In the genomic region with DNA sequence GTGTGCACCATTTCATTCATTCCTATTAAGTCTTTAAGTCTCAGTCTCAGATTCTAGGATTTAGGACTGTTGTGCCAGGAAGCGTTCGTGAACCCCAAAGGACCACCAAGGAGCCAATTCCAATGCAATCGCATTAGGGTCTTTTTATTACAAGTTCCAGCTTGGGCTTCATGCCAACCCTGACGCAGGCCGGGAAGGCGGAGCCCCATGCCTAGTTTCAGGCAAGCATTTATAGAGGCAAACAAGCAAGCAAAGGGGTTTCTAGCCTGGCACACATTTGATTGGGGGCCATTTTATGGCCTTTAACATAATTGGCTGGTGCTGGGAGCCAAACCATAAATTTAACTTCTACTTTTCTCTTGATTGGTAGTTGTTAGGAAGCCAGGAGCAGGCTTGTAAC, we compare ENCODE assay signal across 28 mouse cellular contexts. TPM values are rescaled to one million over a fixed set of nuclear protein-coding genes. Genes with fewer than 3 reads are reported as not detected.
DNase-seq lines count a peak whose midpoint lies in the region; ATAC-seq and TF ChIP-seq lines count a peak whose summit lies in the region.
"Had no signal": no experiment of that assay in that cellular context is flagged by ENCODE, and none has a peak within 500 bp of the region (broad histone marks: within the 10 kb centered on the region; RNA-seq: fewer than 3 reads in every experiment).

No protein-coding gene starts in this region.

- no peak overlapping the region for H3K4me2 ChIP-seq in hindbrain, embryonic 14.5 days (replicated peaks)
- no peak overlapping the region for H3K4me2 ChIP-seq in hindbrain, postnatal 0 days (ENCODE audit: low read depth, low read length)
- H3K4me2 ChIP-seq in midbrain, embryonic 14.5 days (ENCODE audit: low read length): no peak overlapping the region
- no peak overlapping the region for H3K4me2 ChIP-seq in midbrain, embryonic 13.5 days (replicated peaks)
- H3K4me2 ChIP-seq in limb, embryonic 12.5 days: no peak overlapping the region
- H3K4me2 ChIP-seq: embryonic facial prominence, embryonic 13.5 days; heart, embryonic 13.5 days had no signal

- no peak for TF ChIP-seq CTCF in hindbrain, postnatal 0 days (IDR thresholded peaks at IDR 0.05; ENCODE audit: low read depth)

- no peak overlapping the region for H3K9ac ChIP-seq in hindbrain, embryonic 14.5 days
- no peak overlapping the region for H3K9ac ChIP-seq in hindbrain, postnatal 0 days (replicated peaks; ENCODE audit: low read length)
- H3K9ac ChIP-seq in midbrain, embryonic 14.5 days (replicated peaks; ENCODE audit: low read length): no peak overlapping the region
- no peak overlapping the region for H3K9ac ChIP-seq in midbrain, embryonic 13.5 days (replicated peaks)
- no peak overlapping the region for H3K9ac ChIP-seq in limb, embryonic 12.5 days (replicated peaks)
- H3K9ac ChIP-seq: embryonic facial prominence, embryonic 13.5 days; heart, embryonic 13.5 days had no signal

- no peaks in the 10 kb centered on the region for H3K9me3 ChIP-seq in hindbrain, embryonic 14.5 days (ENCODE audit: control insufficient read depth, low read length)
- no peaks in the 10 kb centered on the region for H3K9me3 ChIP-seq in hindbrain, postnatal 0 days (ENCODE audit: low read length)
- no peaks in the 10 kb centered on the region for H3K9me3 ChIP-seq in midbrain, embryonic 14.5 days (ENCODE audit: control insufficient read depth, low read length)
- H3K9me3 ChIP-seq in midbrain, embryonic 13.5 days: no peaks in the 10 kb centered on the region
- no peaks in the 10 kb centered on the region for H3K9me3 ChIP-seq in limb, embryonic 12.5 days
- H3K9me3 ChIP-seq: embryonic facial prominence, embryonic 13.5 days; forebrain, embryonic 10.5 days; heart, embryonic 13.5 days had no signal

- H3K36me3 ChIP-seq in hindbrain, embryonic 14.5 days (replicated peaks; ENCODE audit: control insufficient read depth, insufficient read depth): no peaks in the 10 kb centered on the region
- no peaks in the 10 kb centered on the region for H3K36me3 ChIP-seq in hindbrain, postnatal 0 days (ENCODE audit: insufficient read depth, low read length)
- no peaks in the 10 kb centered on the region for H3K36me3 ChIP-seq in midbrain, embryonic 14.5 days (ENCODE audit: control insufficient read depth, insufficient read depth, low read length)
- H3K36me3 ChIP-seq in midbrain, embryonic 13.5 days: no peaks in the 10 kb centered on the region
- H3K36me3 ChIP-seq in limb, embryonic 12.5 days: no peaks in the 10 kb centered on the region
- H3K36me3 ChIP-seq: embryonic facial prominence, embryonic 13.5 days; forebrain, embryonic 10.5 days; heart, embryonic 13.5 days had no signal

- H3K27ac ChIP-seq in hindbrain, embryonic 14.5 days: no peak overlapping the region
- no peak overlapping the region for H3K27ac ChIP-seq in hindbrain, postnatal 0 days
- no peak overlapping the region for H3K27ac ChIP-seq in midbrain, embryonic 14.5 days (replicated peaks; ENCODE audit: low read depth, low read length)
- no peak overlapping the region for H3K27ac ChIP-seq in midbrain, embryonic 13.5 days
- H3K27ac ChIP-seq in limb, embryonic 12.5 days: no peak overlapping the region
- H3K27ac ChIP-seq: embryonic facial prominence, embryonic 13.5 days; forebrain, embryonic 10.5 days; heart, embryonic 13.5 days had no signal

- peak; percentile 23 to 32 for DNase-seq in cerebellum, postnatal 10 days
- no peak for DNase-seq in cerebellum, postnatal 25 days
- peak; percentile 52 for DNase-seq in hindbrain, embryonic 14.5 days (ENCODE audit: low spot score)
- no peak for DNase-seq in hindbrain, postnatal 0 days (ENCODE audit: low spot score)
- peak; percentile 58 for DNase-seq in midbrain, embryonic 14.5 days
- no peak for DNase-seq in kidney, adult 11 months
- DNase-seq: adrenal gland, postnatal 14 days; B cell, adult 2 months; cerebellum, adult 18-20 months; cerebellum, adult 9-11 months; gastrocnemius, postnatal 36 days; heart, adult 11 months; heart, postnatal 36 days had no signal

- no peak for ATAC-seq in hindbrain, embryonic 14.5 days (ENCODE audit: low FRiP score)
- ATAC-seq in hindbrain, postnatal 0 days: no peak
- ATAC-seq in midbrain, embryonic 14.5 days (ENCODE audit: low FRiP score, low TSS enrichment): no peak
- ATAC-seq in midbrain, embryonic 13.5 days: no peak
- ATAC-seq in limb, embryonic 12.5 days (ENCODE audit: insufficient number of reproducible peaks, insufficient read depth, low FRiP score, low TSS enrichment, low read depth): peak; percentile 35; the same call in 1 of the 2 replicates
- ATAC-seq: activated CD4-positive, CD25-positive, alpha-beta regulatory T cell, adult 4 months; hindbrain, embryonic 16.5 days; Patski had no signal

- WGBS in hindbrain, embryonic 14.5 days: 69% methylated on average over 6 of the region's 6 CpGs
- 50% methylated on average over 6 of the region's 6 CpGs for WGBS in hindbrain, postnatal 0 days
- 78% methylated on average over 6 of the region's 6 CpGs for WGBS in midbrain, embryonic 14.5 days
- 86% methylated on average over 6 of the region's 6 CpGs for WGBS in midbrain, embryonic 13.5 days
- WGBS in limb, embryonic 12.5 days: 46% methylated on average over 6 of the region's 6 CpGs

- H3K4me1 ChIP-seq in hindbrain, embryonic 14.5 days (replicated peaks; ENCODE audit: control insufficient read depth, insufficient read depth, low read length): no peaks in the 10 kb centered on the region
- no peaks in the 10 kb centered on the region for H3K4me1 ChIP-seq in hindbrain, postnatal 0 days (ENCODE audit: insufficient read depth, low read length)
- no peaks in the 10 kb centered on the region for H3K4me1 ChIP-seq in midbrain, embryonic 14.5 days (ENCODE audit: control insufficient read depth, insufficient read depth, low read length)
- no peaks in the 10 kb centered on the region for H3K4me1 ChIP-seq in midbrain, embryonic 13.5 days (replicated peaks)
- peaks cover 12% of the 10 kb centered on the region; the same call in 1 of the 2 replicates for H3K4me1 ChIP-seq in limb, embryonic 12.5 days (replicated peaks)

- no peaks in the 10 kb centered on the region for H3K27me3 ChIP-seq in hindbrain, embryonic 14.5 days (ENCODE audit: control insufficient read depth, insufficient read depth, low read length)
- H3K27me3 ChIP-seq in hindbrain, postnatal 0 days (ENCODE audit: insufficient read depth, low read length): no peaks in the 10 kb centered on the region
- no peaks in the 10 kb centered on the region for H3K27me3 ChIP-seq in midbrain, embryonic 14.5 days (ENCODE audit: control insufficient read depth, insufficient read depth, low read length)
- peaks cover 10% of the 10 kb centered on the region; the same call in 1 of the 2 replicates for H3K27me3 ChIP-seq in midbrain, embryonic 13.5 days
- peaks cover 29% of the 10 kb centered on the region for H3K27me3 ChIP-seq in limb, embryonic 12.5 days
- H3K27me3 ChIP-seq: heart, embryonic 13.5 days; Patski had no signal

- H3K4me3 ChIP-seq in hindbrain, embryonic 14.5 days (replicated peaks; ENCODE audit: low read length): no peak overlapping the region
- no peak overlapping the region for H3K4me3 ChIP-seq in hindbrain, postnatal 0 days (ENCODE audit: low read length)
- H3K4me3 ChIP-seq in midbrain, embryonic 14.5 days (replicated peaks; ENCODE audit: low read depth, low read length): no peak overlapping the region
- H3K4me3 ChIP-seq in midbrain, embryonic 13.5 days (replicated peaks): no peak overlapping the region
- H3K4me3 ChIP-seq in limb, embryonic 12.5 days (replicated peaks): no peak overlapping the region
- H3K4me3 ChIP-seq: embryonic facial prominence, embryonic 13.5 days; erythroblast, embryonic 14.5 days; forebrain, embryonic 10.5 days; heart, embryonic 13.5 days had no signal

RNA-seq across cellular contexts. Expression of a gene that starts 16.1 kb away (rescaled TPM):
- polyA plus RNA-seq in hindbrain, embryonic 14.5 days (2014; fragmentation: Nextera tagmentation; extraction: Ambion mirVana): 4.4 TPM in 2 replicates
- total RNA-seq in hindbrain, postnatal 0 days (2014; rRNA removed): 3.4 and 4.5 TPM in 2 replicates
- polyA plus RNA-seq in hindbrain, postnatal 0 days (2015; fragmentation: Nextera tagmentation; extraction: Ambion mirVana): 1.8 and 2.3 TPM in 2 replicates
- polyA plus RNA-seq in midbrain, embryonic 14.5 days (2014; fragmentation: Nextera tagmentation; extraction: Ambion mirVana): 4.1 and 4.8 TPM in 2 replicates
- 5.5 TPM in 2 replicates for polyA plus RNA-seq in midbrain, embryonic 13.5 days (2015; fragmentation: Nextera tagmentation; extraction: Ambion mirVana)
- 8.6 and 10.1 TPM in 2 replicates for polyA plus RNA-seq in limb, embryonic 12.5 days (2016; fragmentation: Nextera tagmentation; extraction: Ambion mirVana)

RNA-seq across cellular contexts. Expression of a gene that starts 24.6 kb away (rescaled TPM):
- 0.24 TPM in 1 of 2 replicates, not detected in the other for polyA plus RNA-seq in hindbrain, embryonic 14.5 days (2014; fragmentation: Nextera tagmentation; extraction: Ambion mirVana)
- total RNA-seq in hindbrain, postnatal 0 days (2014; rRNA removed): not detected in 2 replicates
- polyA plus RNA-seq in hindbrain, postnatal 0 days (2015; fragmentation: Nextera tagmentation; extraction: Ambion mirVana): 0.28 and 0.34 TPM in 2 replicates
- not detected in 2 replicates for polyA plus RNA-seq in midbrain, embryonic 14.5 days (2014; fragmentation: Nextera tagmentation; extraction: Ambion mirVana)
- not detected in 2 replicates for polyA plus RNA-seq in midbrain, embryonic 13.5 days (2015; fragmentation: Nextera tagmentation; extraction: Ambion mirVana)
- polyA plus RNA-seq in limb, embryonic 12.5 days (2016; fragmentation: Nextera tagmentation; extraction: Ambion mirVana): 0.24 TPM in 1 of 2 replicates, not detected in the other
- total RNA-seq: adrenal gland, adult 18-20 months; adrenal gland, postnatal 14 days; common myeloid progenitor, adult 5-6 weeks; gastrocnemius, adult 8-10 months; gastrocnemius, postnatal 36 days; MEL had no signal
- polyA plus RNA-seq: activated CD4-positive, CD25-positive, alpha-beta regulatory T cell, adult 4 months; embryonic facial prominence, embryonic 13.5 days; erythroblast, embryonic 14.5 days; forebrain, embryonic 10.5 days; hindbrain, embryonic 11.5 days; hindbrain, embryonic 16.5 days; intestine, embryonic 14.5 days; Patski had no signal

Comparison
In these comparisons a context has a peak if more than half of its experiments do, and no peak if none do; other contexts are left out.
1. DNase-seq: peak in cerebellum, postnatal 10 days (2 of 2), hindbrain, embryonic 14.5 days (single experiment) and midbrain, embryonic 14.5 days (single experiment); none in cerebellum, postnatal 25 days (0 of 2), hindbrain, postnatal 0 days (single experiment) and kidney, adult 11 months (single experiment).